Mouse (Mus musculus) left cerebral cortex, postnatal 36 days (tissue): ENCODE data around the gene Cdh26. TPM values are rescaled to one million over a fixed set of nuclear protein-coding genes. Genes with fewer than 3 reads are reported as not detected.

Experiments
- DNase-seq, 2 experiments: peaks; one replicate each; pipeline ENCODE4 v3.0.0; 2021 to 2022; ENCODE audit warnings: low spot score in 2 of 2, mixed read lengths in 1 of 2
- intact Hi-C: fragments of 180-260 bp; cut with DNase I; formaldehyde crosslinking; loops from one replicate; pipeline ENCODE4 v1.15.1; 2025
- total RNA-seq, 2 experiments: library from RNA; stranded (reverse); gene quantifications; 2 replicates each; pipeline ENCODE4 v1.2.3; 2021

Cdh26 gene
- total RNA-seq, result under 1 TPM in 1 of 2 experiments, not detected in 1; 0.15 TPM

DNA sequence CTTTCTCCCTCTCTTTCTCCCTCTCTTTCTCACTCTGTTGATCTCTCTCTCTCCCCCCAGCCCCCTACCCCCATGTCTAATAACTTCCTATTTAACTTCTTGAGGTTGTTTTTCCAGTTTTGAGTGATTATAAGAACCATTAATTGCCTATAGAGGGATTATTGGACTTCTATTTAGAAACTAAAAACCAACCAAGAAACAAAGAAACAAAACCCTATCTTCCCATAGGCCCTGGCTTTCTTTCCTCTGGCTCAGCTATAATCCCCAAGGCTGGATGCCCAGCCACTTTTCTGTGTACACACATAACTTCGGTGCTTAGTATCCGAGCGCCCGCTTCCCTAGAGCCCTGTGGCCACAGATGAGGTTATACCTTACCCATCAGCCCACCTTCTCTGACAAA lies at the start of gene Cdh26:
TSS of gene Cdh26 (plus strand) at position 301 of the 400 bp plus-strand sequence.
- intact Hi-C loops, result no loop called here
- no peak for DNase-seq

DNA sequence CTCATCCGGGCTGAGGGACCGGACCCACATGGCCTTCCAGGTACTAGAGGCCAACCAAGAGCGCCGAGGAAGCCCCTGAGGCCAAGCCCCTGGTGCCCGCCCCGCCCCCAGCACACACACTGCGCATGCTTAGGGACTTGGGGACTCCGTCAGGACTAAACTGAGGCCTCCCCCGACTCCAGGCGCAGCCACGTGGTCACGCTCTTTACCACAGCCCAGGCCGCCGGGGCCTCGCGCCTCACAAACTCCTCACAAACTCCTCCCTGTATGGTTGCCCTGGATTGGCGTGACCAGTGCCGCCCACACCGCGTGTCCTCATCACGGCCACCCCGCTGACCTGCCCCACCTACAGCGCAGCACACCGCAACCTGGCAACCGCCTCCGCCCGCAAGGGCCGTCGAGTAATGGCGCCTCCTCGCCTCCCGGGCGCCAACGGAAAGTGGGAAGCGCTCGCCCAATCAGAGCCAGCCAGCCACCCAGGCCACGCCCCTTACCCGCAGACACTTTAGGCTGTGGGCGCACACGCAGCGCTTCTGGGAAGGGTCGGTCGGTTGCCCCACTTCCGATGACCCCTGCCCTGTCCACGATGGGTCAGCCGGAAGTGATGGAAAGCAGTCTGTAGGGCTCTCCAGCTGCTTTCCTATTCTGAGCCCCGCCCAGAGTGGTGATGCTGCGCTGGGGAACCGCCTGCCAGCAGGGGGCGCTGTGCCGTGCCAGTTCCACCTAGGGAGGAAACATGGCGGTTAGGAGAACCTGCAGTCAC lies 23.1 kb upstream of the Cdh26 start, which contains the start of gene Sycp2:
TSS of gene Sycp2 (minus strand) at position 633 of the 763 bp plus-strand sequence.
- no peak for DNase-seq
- intact Hi-C loops, result no loop called here

DNA sequence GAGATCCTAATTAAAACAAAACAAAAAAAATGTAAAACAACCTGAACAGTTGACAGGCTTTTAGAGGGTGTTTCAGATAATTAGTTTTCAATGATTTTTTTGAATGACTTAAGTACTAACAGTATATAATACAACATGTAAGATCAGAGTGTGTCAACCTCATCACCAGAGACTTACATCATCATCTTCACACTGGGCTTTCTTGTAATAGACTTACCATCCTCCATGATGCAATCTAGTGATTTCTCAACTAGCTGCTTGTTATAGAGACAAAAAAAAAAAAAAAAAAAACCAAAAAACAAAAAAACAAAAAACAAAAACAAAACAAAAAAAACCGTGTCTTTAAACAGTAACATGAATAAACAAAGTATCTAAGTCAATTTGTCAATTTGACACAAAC lies 21.3 kb upstream of the Cdh26 start:
- DNase-seq, result no peak
- intact Hi-C loops, result no loop called here

- no peak for DNase-seq
- intact Hi-C loops, result no loop called here
Observed at GRCm38 (mm10) chr2:178410286-178410685, 20.0 kb upstream of the Cdh26 start.

DNA sequence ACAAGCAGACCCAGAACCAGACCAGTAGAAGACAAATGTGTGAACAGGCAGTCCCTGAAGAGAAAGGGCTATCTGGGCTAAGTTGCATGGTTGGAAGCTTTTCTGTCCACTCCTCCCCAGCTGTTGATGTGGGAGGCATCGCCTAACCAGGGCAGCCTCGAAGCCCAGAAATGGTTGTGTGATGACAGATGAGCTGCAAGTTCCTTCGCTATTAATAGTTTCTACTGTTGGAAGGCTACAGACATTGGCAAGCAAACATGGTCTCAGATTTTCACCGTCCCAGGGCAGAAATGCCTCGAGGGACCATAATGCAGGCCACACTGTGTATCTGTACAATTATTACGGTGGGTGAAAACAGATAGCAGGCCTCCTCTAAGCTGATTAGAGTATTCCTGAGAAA lies 17.7 kb upstream of the Cdh26 start:
- intact Hi-C loops, result no loop called here
- DNase-seq, result peak; percentile 35 to 58

DNA sequence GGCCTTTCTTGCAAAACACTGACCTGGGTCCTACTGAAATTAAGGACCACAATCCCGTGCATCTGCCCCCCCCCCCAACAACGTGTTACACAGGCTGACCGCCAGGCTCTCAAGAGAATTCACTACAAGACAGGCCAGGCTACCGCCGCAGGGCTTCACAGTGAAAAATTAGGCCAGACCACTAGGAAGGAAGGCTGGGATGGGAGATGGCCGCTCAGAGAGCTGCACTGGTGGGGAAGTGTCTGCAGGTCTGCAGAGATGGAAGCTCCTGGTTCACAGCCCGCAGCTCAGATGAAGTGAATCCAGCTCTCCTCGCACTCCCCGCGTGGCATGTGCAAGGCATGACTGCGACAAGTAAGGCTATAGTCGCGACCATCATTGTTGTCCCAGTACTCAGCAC lies 17.2 kb upstream of the Cdh26 start:
- DNase-seq, result no peak
- intact Hi-C loops, result no loop called here

GRCm38 (mm10) chr2:178413481-178414260 lies 16.7 kb upstream of the Cdh26 start:
- intact Hi-C loops, result no loop called here
- peak; percentile 61 to 71 for DNase-seq

GRCm38 (mm10) chr2:178414261-178415149 lies 15.8 kb upstream of the Cdh26 start, which contains the start of the genes Ppp1r3d and Fam217b:
Gene Ppp1r3d, minus strand, starts transcription at chr2:178414472.
Gene Fam217b, plus strand, starts transcription at chr2:178414524.
- peak; percentile 75 to 81 for DNase-seq
- intact Hi-C loops, result no loop called here

DNA sequence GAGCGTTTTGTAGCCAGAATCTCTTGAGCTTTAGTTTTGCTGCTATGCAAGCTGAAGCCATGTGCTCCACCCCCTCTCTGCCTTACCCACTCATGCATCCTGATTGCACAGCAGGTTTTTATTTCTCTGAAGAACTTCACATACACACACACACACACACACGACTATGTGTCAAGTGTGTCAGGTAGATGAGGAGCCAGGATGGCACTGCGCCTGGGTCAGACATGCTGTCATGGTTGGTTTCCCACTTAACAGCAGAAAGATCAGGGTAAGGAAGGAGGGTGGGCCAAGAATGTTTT lies 15.2 kb upstream of the Cdh26 start:
- no peak for DNase-seq
- intact Hi-C loops, result no loop called here

GRCm38 (mm10) chr2:178416427-178416826 lies 13.9 kb upstream of the Cdh26 start:
- intact Hi-C loops, result no loop called here
- DNase-seq, result no peak

DNA sequence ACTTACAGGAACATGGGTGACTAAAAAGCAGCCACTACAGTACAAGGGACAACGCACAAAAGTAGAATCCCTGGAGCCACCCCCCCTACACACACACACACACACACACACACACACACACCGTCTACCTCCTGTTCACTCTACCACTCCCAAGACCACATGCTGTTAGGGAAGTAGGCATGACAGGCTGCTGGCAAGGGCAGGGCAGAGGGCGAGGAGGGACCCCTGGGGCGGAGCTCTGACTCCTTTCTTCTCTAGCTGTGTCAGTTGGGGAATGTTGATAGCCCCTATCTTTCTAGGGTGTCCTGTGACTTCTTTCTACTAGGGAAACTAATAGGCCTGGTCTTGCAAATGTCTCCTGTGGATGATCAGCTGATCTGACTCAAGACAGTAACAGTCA lies 13.4 kb upstream of the Cdh26 start:
- no peak for DNase-seq
- intact Hi-C loops, result no loop called here

GRCm38 (mm10) chr2:178420576-178420975 lies 9.8 kb upstream of the Cdh26 start:
- DNase-seq, result no peak
- intact Hi-C loops, result loop anchor here (10.0 kb wide), 1 partner anchor 1454 kb away; no protein-coding TSS in a partner anchor

DNA sequence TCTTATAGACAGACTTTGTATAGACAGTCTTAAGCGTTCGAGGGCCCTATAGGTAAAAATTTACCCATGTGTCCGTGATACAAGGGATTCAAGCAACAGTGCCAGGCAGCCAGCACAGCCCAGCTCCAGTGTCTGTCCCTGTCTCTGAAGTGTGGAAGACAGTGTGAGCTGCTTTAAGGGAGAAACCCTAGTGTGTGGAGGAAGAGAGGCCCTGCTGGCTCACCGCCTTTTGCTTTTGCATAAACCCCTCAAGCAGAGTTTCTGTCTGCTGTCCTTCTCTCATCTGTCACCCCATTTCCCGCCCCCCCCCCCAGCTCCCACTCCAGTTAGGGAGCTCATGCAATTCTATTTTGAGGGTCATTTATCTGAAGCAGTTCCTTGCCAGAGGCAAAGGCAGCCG lies 8.7 kb upstream of the Cdh26 start:
- intact Hi-C loops, result loop anchor here (10.0 kb wide), 1 partner anchor 1453 kb away; no protein-coding TSS in a partner anchor
- peak in 1 of 2 experiments; percentile 4 for DNase-seq

DNA sequence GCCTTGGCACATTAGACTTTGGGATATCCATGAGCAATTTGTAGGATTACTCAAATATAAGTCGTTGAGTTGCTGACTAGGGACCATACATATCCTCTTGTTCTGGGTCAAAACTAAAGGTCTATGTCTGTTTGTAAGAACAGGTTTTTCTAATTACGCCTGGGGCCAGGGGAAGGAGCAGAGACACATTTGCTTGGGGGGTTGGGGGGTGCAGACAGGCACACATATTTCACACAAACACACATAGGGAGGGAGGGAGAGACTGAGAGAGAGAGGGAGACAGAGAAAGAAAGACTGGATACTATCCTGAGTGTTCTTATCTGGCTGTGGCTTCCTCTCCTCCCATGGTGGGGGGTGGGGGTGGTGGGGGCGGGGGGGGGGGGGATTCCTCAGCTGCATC lies 8.1 kb upstream of the Cdh26 start:
- peak in 1 of 2 experiments; percentile 1 for DNase-seq

DNA sequence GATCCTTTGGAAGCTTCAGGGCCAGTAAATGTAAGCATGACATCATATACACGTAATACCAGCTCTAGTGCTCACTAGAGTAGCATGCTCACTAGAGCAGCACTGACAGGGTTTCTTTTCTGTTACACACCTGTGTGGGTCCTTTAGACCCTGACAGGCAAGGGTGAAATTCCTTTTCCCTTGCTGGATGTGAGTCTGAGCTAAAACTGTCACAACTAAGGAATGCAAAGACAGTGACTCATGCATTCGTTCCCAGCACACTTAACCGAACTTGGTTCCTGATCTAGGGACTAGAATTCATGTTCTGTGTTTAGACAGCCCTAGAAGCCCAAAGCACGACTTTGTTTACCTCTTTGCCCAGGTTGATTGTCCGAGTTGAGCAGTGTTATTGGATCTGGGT lies 7.1 kb upstream of the Cdh26 start:
- intact Hi-C loops, result loop anchor here (10.0 kb wide), 1 partner anchor 1452 kb away; no protein-coding TSS in a partner anchor
- DNase-seq, result peak in 1 of 2 experiments; percentile 2

More for the DNA sequence above, 8.1 kb upstream of the Cdh26 start:
- intact Hi-C loops, result loop anchor here (10.0 kb wide), 1 partner anchor 1453 kb away; no protein-coding TSS in a partner anchor

DNA sequence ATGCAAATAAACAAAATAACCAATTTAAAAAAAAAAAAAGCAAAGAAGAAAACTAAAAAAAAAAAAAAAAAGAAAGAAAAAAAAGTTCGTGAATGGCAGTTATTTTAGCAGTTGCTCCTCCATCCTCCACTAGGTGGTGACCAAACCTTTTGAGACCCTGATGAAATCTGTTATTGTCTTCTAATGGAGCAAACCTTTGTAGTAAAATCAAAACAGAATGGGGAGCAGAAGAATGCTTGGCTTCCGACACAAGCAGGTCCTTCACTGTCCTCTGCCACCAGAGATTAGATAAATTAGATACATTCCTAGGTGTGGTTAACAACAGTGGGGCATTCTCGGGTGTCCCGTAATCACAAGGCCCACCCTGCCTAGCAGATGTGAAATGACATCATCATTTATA lies 4.1 kb upstream of the Cdh26 start:
- intact Hi-C loops, result loop anchor here (10.0 kb wide), 1 partner anchor 1449 kb away; no protein-coding TSS in a partner anchor
- peak; percentile 1 to 7 for DNase-seq

GRCm38 (mm10) chr2:178427181-178427580 lies 3.1 kb upstream of the Cdh26 start:
- peak in 1 of 2 experiments; percentile 2 for DNase-seq
- intact Hi-C loops, result loop anchor here (10.0 kb wide), 1 partner anchor 1448 kb away; no protein-coding TSS in a partner anchor

- intact Hi-C loops, result loop anchor here (10.0 kb wide), 1 partner anchor 1447 kb away; no protein-coding TSS in a partner anchor
- peak in 1 of 2 experiments; percentile 1 for DNase-seq
Observed at GRCm38 (mm10) chr2:178428183-178428582, 2.1 kb upstream of the Cdh26 start.

GRCm38 (mm10) chr2:178428676-178429075 lies 1.7 kb upstream of the Cdh26 start:
- no peak for DNase-seq
- intact Hi-C loops, result loop anchor here (10.0 kb wide), 1 partner anchor 1446 kb away; no protein-coding TSS in a partner anchor
